Mouse (Mus musculus) liver, embryonic 11.5 days (tissue): ENCODE measurements around the gene Cox5b. TPM values are rescaled to one million over a fixed set of nuclear protein-coding genes. Genes with fewer than 3 reads are reported as not detected.
"Not testable (repeated sequence)": the region's sequence is repeated elsewhere in the genome, so short reads cannot be mapped to it uniquely, and the experiment has no call there.

Experiments used
- ATAC-seq: fragments of 200-750 bp; cut with Nextera tagmentation; replicated peaks from 2 replicates; pipeline ENCODE4 v1.8.0; 2017; ENCODE audit warnings: moderate number of reproducible peaks, mild to moderate bottlenecking, moderate TSS enrichment, moderate library complexity; ENCODE audit not compliant: low FRiP score
- DNase-seq: peaks from one replicate; pipeline ENCODE4 v3.0.0-alpha.2; 2017; ENCODE audit warnings: low spot score
- H3K27ac ChIP-seq: fragments of 300-500 bp; sonication (generic); 2 replicates; pipeline ENCODE4 v1.5.1; 2014; ENCODE audit warnings: mild to moderate bottlenecking, low read depth, low read length, control low read depth
- H3K27me3 ChIP-seq: fragments of 300-500 bp; sonication (generic); replicated peaks from 2 replicates; pipeline ENCODE4 v1.6.1; 2014; ENCODE audit warnings: low read length, mixed read lengths; ENCODE audit not compliant: control insufficient read depth, insufficient read depth
- H3K36me3 ChIP-seq: fragments of 300-500 bp; sonication (generic); 2 replicates; pipeline ENCODE4 v1.6.1; 2014; ENCODE audit warnings: mild to moderate bottlenecking, low read length, moderate library complexity, mixed read lengths; ENCODE audit not compliant: control insufficient read depth, insufficient read depth
- H3K4me1 ChIP-seq: fragments of 300-500 bp; sonication (generic); replicated peaks from 2 replicates; pipeline ENCODE4 v1.6.1; 2014; ENCODE audit warnings: low read length, mixed read lengths; ENCODE audit not compliant: control insufficient read depth, insufficient read depth
- H3K4me2 ChIP-seq: fragments of 300-500 bp; sonication (generic); 2 replicates; pipeline ENCODE4 v1.6.1; 2014; ENCODE audit warnings: mild to moderate bottlenecking, control low read depth, moderate library complexity
- H3K4me3 ChIP-seq: fragments of 300-500 bp; sonication (generic); 2 replicates; pipeline ENCODE4 v1.5.1; 2014; ENCODE audit warnings: low read depth, low read length, control low read depth
- H3K9ac ChIP-seq: fragments of 300-500 bp; sonication (generic); 2 replicates; pipeline ENCODE4 v1.6.1; 2014; ENCODE audit warnings: low read depth, low read length, control low read depth
- H3K9me3 ChIP-seq: fragments of 300-500 bp; sonication (generic); 2 replicates; pipeline ENCODE4 v1.6.1; 2016; ENCODE audit warnings: low read length, inconsistent platforms, mixed read lengths; ENCODE audit not compliant: control insufficient read depth
- WGBS: fragments of 180-500 bp; shearing (Covaris S2); extraction: QIAGEN DNeasy Blood & Tissue Kit; methylation state at CpG from one replicate; pipeline ENCODE4 v1.1.7; 2014; 5-methylcytosine and 5-hydroxymethylcytosine counted together
- polyA plus RNA-seq: library from polyadenylated mRNA; unstranded; fragments of >200 nt; fragmentation: Nextera tagmentation; extraction: Ambion mirVana; gene quantifications from 2 replicates; pipeline ENCODE4 v1.2.1, GENCODE M21; 2014

The Cox5b gene
- polyA plus RNA-seq, 1 experiment from 2014 or later = 790 TPM

- WGBS = 68% methylated on average over 7 of the region's 7 CpGs
- no peak overlapping the region for H3K27ac ChIP-seq
- H3K27me3 ChIP-seq = no peaks in the 10 kb centered on the region
- H3K4me3 ChIP-seq = no peak overlapping the region
- no peaks in the 10 kb centered on the region for H3K36me3 ChIP-seq
- ATAC-seq (no peak), DNase-seq (no peak)
- no peak overlapping the region for H3K4me2 ChIP-seq
- peaks cover 24% of the 10 kb centered on the region for H3K4me1 ChIP-seq
- no peaks in the 10 kb centered on the region for H3K9me3 ChIP-seq
- H3K9ac ChIP-seq = no peak overlapping the region
Observed at GRCm38 (mm10) chr1:36658621-36659399, 32.4 kb upstream of the Cox5b start.

DNA sequence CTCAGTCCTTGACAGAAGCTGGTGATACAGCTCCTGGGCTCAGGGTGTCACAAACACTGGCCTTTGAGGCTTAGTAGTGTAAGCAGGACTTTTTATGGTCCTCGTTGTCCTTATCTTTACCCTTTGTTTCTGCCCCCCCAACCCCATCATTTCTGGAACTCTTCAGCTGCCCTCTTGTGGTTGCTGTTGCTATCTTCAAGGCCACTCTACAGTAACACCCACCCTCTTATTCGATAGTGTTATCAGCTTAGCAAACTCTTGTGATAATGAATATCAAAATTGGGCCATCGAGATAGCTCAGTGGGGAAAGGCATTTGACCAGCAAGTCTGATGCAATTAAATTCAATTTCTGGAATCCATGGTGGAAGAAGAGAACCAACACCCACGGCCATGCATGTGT is 26.8 kb upstream of the Cox5b start:
- H3K27me3 ChIP-seq = no peaks in the 10 kb centered on the region
- H3K4me2 ChIP-seq = no peak overlapping the region
- H3K4me1 ChIP-seq = peaks cover 3% of the 10 kb centered on the region; the same call in 1 of the 2 replicates
- H3K9ac ChIP-seq = no peak overlapping the region
- ATAC-seq (peak; percentile 49; the same call in 1 of the 2 replicates), DNase-seq (no peak)
- no peaks in the 10 kb centered on the region for H3K36me3 ChIP-seq
- 44% methylated on average over 4 of the region's 4 CpGs for WGBS
- no peak overlapping the region for H3K4me3 ChIP-seq
- no peak overlapping the region for H3K27ac ChIP-seq
- no peaks in the 10 kb centered on the region for H3K9me3 ChIP-seq

- no peaks in the 10 kb centered on the region for H3K27me3 ChIP-seq
- H3K9ac ChIP-seq = no peak overlapping the region
- 81% methylated on average over 11 of the region's 11 CpGs for WGBS
- no peak overlapping the region for H3K4me3 ChIP-seq
- no peaks in the 10 kb centered on the region for H3K9me3 ChIP-seq
- no peak overlapping the region for H3K27ac ChIP-seq
- no peak for ATAC-seq
- no peaks in the 10 kb centered on the region for H3K36me3 ChIP-seq
- peaks cover 11% of the 10 kb centered on the region for H3K4me1 ChIP-seq
- no peak overlapping the region for H3K4me2 ChIP-seq
- no peak for DNase-seq
Observed at GRCm38 (mm10) chr1:36665165-36665723, 26.0 kb upstream of the Cox5b start.

DNA sequence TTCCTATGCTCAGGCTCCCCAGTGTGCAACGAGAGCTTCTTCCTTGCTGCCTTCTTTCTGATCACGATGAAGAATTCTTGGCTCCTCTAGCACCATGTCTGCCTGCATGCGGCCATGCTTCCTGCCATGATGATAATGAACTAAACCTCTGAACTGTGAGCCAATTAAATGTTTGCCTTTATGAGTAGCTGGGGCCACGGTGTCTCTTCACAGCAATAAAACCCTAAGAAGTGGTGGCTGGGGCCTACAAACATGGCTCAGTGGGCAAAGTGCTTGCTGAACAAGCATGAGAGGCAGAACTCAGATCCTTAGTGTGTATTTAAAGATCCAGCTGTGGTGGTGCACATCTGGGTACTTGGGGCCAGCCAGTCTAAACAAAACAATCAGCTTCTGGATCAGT is 25.3 kb upstream of the Cox5b start:
- Histone ChIP-seq H3K4me2 (no peak overlapping the region), H3K9me3 (no peaks in the 10 kb centered on the region), H3K36me3 (no peaks in the 10 kb centered on the region), H3K27me3 (no peaks in the 10 kb centered on the region), H3K4me1 (peaks cover 17% of the 10 kb centered on the region), H3K9ac (no peak overlapping the region), H3K4me3 (no peak overlapping the region), H3K27ac (no peak overlapping the region)
- DNase-seq (no peak), ATAC-seq (no peak)
- 76% methylated on average over 4 of the region's 4 CpGs for WGBS

GRCm38 (mm10) chr1:36668007-36668406 is 23.2 kb upstream of the Cox5b start:
- 66% methylated on average over 3 of the region's 4 CpGs for WGBS
- not testable (repeated sequence) for ATAC-seq, H3K4me2 ChIP-seq, H3K9me3 ChIP-seq, H3K27ac ChIP-seq, H3K36me3 ChIP-seq, H3K4me3 ChIP-seq, H3K9ac ChIP-seq, DNase-seq, H3K27me3 ChIP-seq
- H3K4me1 ChIP-seq = peaks cover 19% of the 10 kb centered on the region

DNA sequence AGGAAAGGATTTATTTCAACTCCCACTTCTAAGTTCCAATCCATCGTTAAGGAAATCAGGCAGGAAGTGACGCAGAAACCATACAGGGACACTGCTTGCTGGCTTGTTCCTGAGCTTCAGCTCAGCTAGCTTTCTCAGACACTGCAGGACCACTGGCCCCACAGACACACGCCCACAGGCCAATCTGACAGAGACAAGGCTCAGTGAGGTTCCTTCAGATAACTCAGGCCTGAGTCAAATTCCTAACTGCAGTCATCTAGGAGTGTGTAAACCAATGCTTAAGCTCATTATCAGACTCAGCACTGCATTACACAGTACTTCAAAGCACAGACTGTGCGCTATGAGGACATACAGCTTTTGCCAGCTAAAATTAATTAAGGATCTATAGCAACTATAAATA is 21.0 kb upstream of the Cox5b start:
- no peaks in the 10 kb centered on the region for H3K9me3 ChIP-seq
- no peak overlapping the region for H3K9ac ChIP-seq
- H3K27me3 ChIP-seq = no peaks in the 10 kb centered on the region
- ATAC-seq (peak; percentile 87), DNase-seq (no peak)
- WGBS = 33% methylated on average over 4 of the region's 4 CpGs
- H3K36me3 ChIP-seq = no peaks in the 10 kb centered on the region
- H3K4me1 ChIP-seq = peaks cover 17% of the 10 kb centered on the region
- H3K4me3 ChIP-seq = no peak overlapping the region
- H3K27ac ChIP-seq = no peak overlapping the region
- H3K4me2 ChIP-seq = no peak overlapping the region; the same call in 1 of the 2 replicates

DNA sequence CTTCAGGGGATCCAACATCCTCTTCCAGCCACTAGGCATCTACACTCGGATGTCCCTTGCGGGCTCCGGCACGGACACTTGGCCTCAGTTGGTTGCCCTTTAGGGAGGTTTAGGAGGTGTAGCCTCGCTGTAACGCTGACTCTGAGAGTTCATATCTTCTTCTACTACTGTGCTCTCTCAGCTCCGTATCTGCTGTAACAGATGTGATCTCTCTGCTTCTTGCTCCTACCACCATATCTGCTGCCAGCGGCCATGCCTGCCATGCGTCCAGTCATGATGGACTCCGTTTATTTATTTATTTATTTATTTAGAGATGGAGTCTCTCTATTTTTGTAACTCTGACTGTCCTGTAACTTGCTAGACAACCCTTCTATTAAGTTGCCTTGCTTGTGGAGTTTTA is 20.0 kb upstream of the Cox5b start:
- no peaks in the 10 kb centered on the region for H3K36me3 ChIP-seq
- DNase-seq = no peak
- peaks cover 17% of the 10 kb centered on the region for H3K4me1 ChIP-seq
- 79% methylated on average over 10 of the region's 10 CpGs for WGBS
- H3K4me2 ChIP-seq = no peak overlapping the region
- H3K27me3 ChIP-seq = no peaks in the 10 kb centered on the region
- no peak overlapping the region for H3K9ac ChIP-seq
- no peak overlapping the region for H3K27ac ChIP-seq
- peak; percentile 56; the same call in 1 of the 2 replicates for ATAC-seq
- no peaks in the 10 kb centered on the region for H3K9me3 ChIP-seq
- H3K4me3 ChIP-seq = no peak overlapping the region

GRCm38 (mm10) chr1:36672648-36673350 is 18.4 kb upstream of the Cox5b start:
- no peak overlapping the region for H3K4me3 ChIP-seq
- ATAC-seq (no peak), DNase-seq (no peak)
- no peak overlapping the region for H3K4me2 ChIP-seq
- H3K36me3 ChIP-seq = no peaks in the 10 kb centered on the region
- WGBS = 70% methylated on average over 16 of the region's 16 CpGs
- no peaks in the 10 kb centered on the region for H3K9me3 ChIP-seq
- H3K27ac ChIP-seq = no peak overlapping the region
- no peaks in the 10 kb centered on the region for H3K27me3 ChIP-seq
- H3K9ac ChIP-seq = no peak overlapping the region
- peaks cover 17% of the 10 kb centered on the region for H3K4me1 ChIP-seq
